Mouse (Mus musculus) heart, postnatal 0 days (tissue): ENCODE data around the gene Gcn1l1.

Source experiments
- CTCF ChIP-seq: IDR thresholded peaks from 2 replicates; pipeline ENCODE4 v1.5.1; 2016; ENCODE audit warnings: antibody characterized with exemption, control low read depth, low read depth
- EP300 ChIP-seq: IDR thresholded peaks from 2 replicates; pipeline ENCODE4 v1.6.1; 2016; ENCODE audit warnings: antibody characterized with exemption, low read depth

- TF ChIP-seq CTCF (no peak), EP300 (no peak)
Measured at GRCm38 (mm10) chr5:115662658-115663057, 97.6 kb downstream of the Gcn1l1 start.
